Mouse (Mus musculus): Measurements from ENCODE around the gene Tnip3. TPM values are rescaled to one million over a fixed set of nuclear protein-coding genes. Genes with fewer than 3 reads are reported as not detected.

The Tnip3 gene
- polyA plus RNA-seq, 1 experiment from 2014 or later: 0.16 TPM

- H3K4me3 ChIP-seq (replicated peaks): no peak overlapping the region
- H3K27me3 ChIP-seq: no peaks in the 10 kb centered on the region
- ATAC-seq (replicated peaks; ENCODE audit: low FRiP score): no peak
- no peaks in the 10 kb centered on the region for H3K9me3 ChIP-seq (replicated peaks)
- no peak overlapping the region for H3K27ac ChIP-seq
- 76% methylated on average over 2 of the region's 2 CpGs for WGBS
- H3K36me3 ChIP-seq: no peaks in the 10 kb centered on the region
- no peak overlapping the region for H3K4me2 ChIP-seq
- no peaks in the 10 kb centered on the region for H3K4me1 ChIP-seq
- H3K9ac ChIP-seq: no peak overlapping the region
Measured at GRCm38 (mm10) chr6:65540138-65540537, 15.0 kb downstream of the Tnip3 start.

- Histone ChIP-seq H3K4me1 (no peaks in the 10 kb centered on the region), H3K9me3 (replicated peaks) (no peaks in the 10 kb centered on the region), H3K4me2 (no peak overlapping the region), H3K27ac (no peak overlapping the region), H3K4me3 (replicated peaks) (no peak overlapping the region), H3K27me3 (no peaks in the 10 kb centered on the region), H3K36me3 (no peaks in the 10 kb centered on the region), H3K9ac (no peak overlapping the region)
- ATAC-seq (replicated peaks; ENCODE audit: low FRiP score): no peak
- 82% methylated on average over 3 of the region's 3 CpGs for WGBS
Measured at GRCm38 (mm10) chr6:65541094-65541493, 16.0 kb downstream of the Tnip3 start.

GRCm38 (mm10) chr6:65542391-65542790 is 17.3 kb downstream of the Tnip3 start:
- ATAC-seq (replicated peaks; ENCODE audit: low FRiP score): no peak
- Histone ChIP-seq H3K4me3 (replicated peaks) (no peak overlapping the region), H3K9me3 (replicated peaks) (no peaks in the 10 kb centered on the region), H3K9ac (no peak overlapping the region), H3K27ac (no peak overlapping the region), H3K4me1 (no peaks in the 10 kb centered on the region), H3K27me3 (no peaks in the 10 kb centered on the region), H3K36me3 (no peaks in the 10 kb centered on the region), H3K4me2 (no peak overlapping the region)
- WGBS: 36% methylated on average over 3 of the region's 3 CpGs

- Histone ChIP-seq H3K27me3 (no peaks in the 10 kb centered on the region), H3K4me2 (no peak overlapping the region), H3K4me1 (no peaks in the 10 kb centered on the region), H3K36me3 (no peaks in the 10 kb centered on the region), H3K27ac (no peak overlapping the region), H3K4me3 (replicated peaks) (no peak overlapping the region), H3K9me3 (replicated peaks) (no peaks in the 10 kb centered on the region), H3K9ac (no peak overlapping the region)
- WGBS: 29% methylated on average over 1 of the region's 1 CpGs
- ATAC-seq (replicated peaks; ENCODE audit: low FRiP score): no peak
Measured at GRCm38 (mm10) chr6:65542913-65543312, 17.8 kb downstream of the Tnip3 start.

GRCm38 (mm10) chr6:65563887-65564656 is 39.0 kb downstream of the Tnip3 start:
- Histone ChIP-seq H3K27ac (no peak overlapping the region), H3K4me3 (replicated peaks) (no peak overlapping the region), H3K4me1 (no peaks in the 10 kb centered on the region), H3K9me3 (replicated peaks) (no peaks in the 10 kb centered on the region), H3K9ac (no peak overlapping the region), H3K36me3 (no peaks in the 10 kb centered on the region), H3K27me3 (no peaks in the 10 kb centered on the region), H3K4me2 (no peak overlapping the region)
- 71% methylated on average over 3 of the region's 3 CpGs for WGBS
- ATAC-seq (replicated peaks; ENCODE audit: low FRiP score): no peak

- 53% methylated on average over 2 of the region's 2 CpGs for WGBS
- Histone ChIP-seq H3K36me3 (no peaks in the 10 kb centered on the region), H3K4me2 (no peak overlapping the region), H3K9ac (no peak overlapping the region), H3K4me1 (no peaks in the 10 kb centered on the region), H3K27me3 (no peaks in the 10 kb centered on the region), H3K27ac (no peak overlapping the region), H3K9me3 (replicated peaks) (no peaks in the 10 kb centered on the region), H3K4me3 (replicated peaks) (no peak overlapping the region)
- ATAC-seq (replicated peaks; ENCODE audit: low FRiP score): no peak
Measured at GRCm38 (mm10) chr6:65564657-65565039, 39.5 kb downstream of the Tnip3 start.

GRCm38 (mm10) chr6:65569741-65570140 is 44.6 kb downstream of the Tnip3 start:
- Histone ChIP-seq H3K9ac (no peak overlapping the region), H3K4me3 (replicated peaks) (no peak overlapping the region), H3K36me3 (no peaks in the 10 kb centered on the region), H3K4me2 (no peak overlapping the region), H3K27ac (no peak overlapping the region), H3K27me3 (no peaks in the 10 kb centered on the region), H3K9me3 (replicated peaks) (no peaks in the 10 kb centered on the region), H3K4me1 (no peaks in the 10 kb centered on the region)
- 29% methylated on average over 8 of the region's 8 CpGs for WGBS
- no peak for ATAC-seq (replicated peaks; ENCODE audit: low FRiP score)

GRCm38 (mm10) chr6:65578151-65578973 is 53.2 kb downstream of the Tnip3 start:
- no peak overlapping the region for H3K27ac ChIP-seq
- no peak overlapping the region for H3K4me3 ChIP-seq (replicated peaks)
- no peaks in the 10 kb centered on the region for H3K4me1 ChIP-seq
- H3K4me2 ChIP-seq: no peak overlapping the region
- no peaks in the 10 kb centered on the region for H3K9me3 ChIP-seq (replicated peaks)
- H3K9ac ChIP-seq: no peak overlapping the region
- no peak for ATAC-seq (replicated peaks; ENCODE audit: low FRiP score)
- no peaks in the 10 kb centered on the region for H3K27me3 ChIP-seq
- WGBS: 51% methylated on average over 8 of the region's 8 CpGs
- no peaks in the 10 kb centered on the region for H3K36me3 ChIP-seq

GRCm38 (mm10) chr6:65583029-65583428 is 57.9 kb downstream of the Tnip3 start:
- H3K9ac ChIP-seq: no peak overlapping the region
- H3K4me1 ChIP-seq: no peaks in the 10 kb centered on the region
- H3K27me3 ChIP-seq: no peaks in the 10 kb centered on the region
- no peaks in the 10 kb centered on the region for H3K9me3 ChIP-seq (replicated peaks)
- H3K4me3 ChIP-seq (replicated peaks): no peak overlapping the region
- H3K36me3 ChIP-seq: no peaks in the 10 kb centered on the region
- H3K27ac ChIP-seq: no peak overlapping the region
- 81% methylated on average over 4 of the region's 4 CpGs for WGBS
- no peak overlapping the region for H3K4me2 ChIP-seq
- ATAC-seq (replicated peaks; ENCODE audit: low FRiP score): no peak

- Histone ChIP-seq H3K27ac (no peak overlapping the region), H3K9ac (no peak overlapping the region), H3K9me3 (replicated peaks) (no peaks in the 10 kb centered on the region), H3K4me1 (no peaks in the 10 kb centered on the region), H3K4me3 (replicated peaks) (no peak overlapping the region), H3K36me3 (no peaks in the 10 kb centered on the region), H3K4me2 (no peak overlapping the region), H3K27me3 (no peaks in the 10 kb centered on the region)
- WGBS: 53% methylated on average over 4 of the region's 4 CpGs
- no peak for ATAC-seq (replicated peaks; ENCODE audit: low FRiP score)
Measured at GRCm38 (mm10) chr6:65584870-65585332, 59.8 kb downstream of the Tnip3 start.

GRCm38 (mm10) chr6:65585333-65586053 is 60.4 kb downstream of the Tnip3 start:
- Histone ChIP-seq H3K27ac (no peak overlapping the region), H3K27me3 (no peaks in the 10 kb centered on the region), H3K4me3 (replicated peaks) (no peak overlapping the region), H3K9ac (no peak overlapping the region), H3K4me1 (no peaks in the 10 kb centered on the region), H3K36me3 (no peaks in the 10 kb centered on the region), H3K9me3 (replicated peaks) (no peaks in the 10 kb centered on the region), H3K4me2 (no peak overlapping the region)
- WGBS: 81% methylated on average over 3 of the region's 3 CpGs
- no peak for ATAC-seq (replicated peaks; ENCODE audit: low FRiP score)

- Histone ChIP-seq H3K9me3 (replicated peaks) (no peaks in the 10 kb centered on the region), H3K9ac (no peak overlapping the region), H3K4me3 (replicated peaks) (no peak overlapping the region), H3K36me3 (no peaks in the 10 kb centered on the region), H3K4me2 (no peak overlapping the region), H3K27me3 (no peaks in the 10 kb centered on the region), H3K27ac (no peak overlapping the region), H3K4me1 (no peaks in the 10 kb centered on the region)
- 89% methylated on average over 1 of the region's 1 CpGs for WGBS
- ATAC-seq (replicated peaks; ENCODE audit: low FRiP score): no peak
Measured at GRCm38 (mm10) chr6:65588847-65589246, 63.7 kb downstream of the Tnip3 start.

All from kidney, embryonic 15.5 days (tissue).